8 mouse cellular contexts compared by ENCODE assay signal in the genomic region with DNA sequence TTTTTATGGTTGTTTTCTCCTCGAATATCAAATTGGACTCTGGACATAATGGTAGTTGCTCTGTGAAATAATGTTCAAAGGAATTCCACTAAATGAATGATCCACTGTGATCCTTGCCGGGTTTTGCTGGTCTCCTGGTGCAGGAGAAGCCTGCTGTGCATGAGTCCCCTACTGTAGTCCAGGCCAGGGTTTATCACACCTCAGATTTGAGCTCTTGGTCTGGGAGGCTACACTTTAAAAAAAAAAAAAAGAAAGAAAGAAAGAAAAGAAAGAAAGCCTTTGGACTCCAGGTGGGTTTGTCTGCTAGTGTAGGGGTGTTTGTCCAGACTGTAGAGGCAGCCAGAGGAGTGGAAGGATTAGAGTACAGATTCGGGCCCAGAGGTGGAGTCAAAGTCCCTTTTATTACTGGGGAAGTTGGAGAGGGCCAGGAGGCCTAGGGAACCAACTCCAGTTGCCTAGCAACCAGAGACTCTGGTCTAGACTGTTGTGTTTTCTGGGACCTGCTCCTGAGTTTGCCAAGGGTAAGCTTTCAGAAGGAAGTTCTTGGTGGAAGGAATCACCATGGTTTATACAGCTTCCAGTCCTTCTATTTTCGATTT. TPM values are rescaled to one million over a fixed set of nuclear protein-coding genes. Genes with fewer than 3 reads are reported as not detected.
DNase-seq lines count a peak whose midpoint lies in the region; ATAC-seq lines count a peak whose summit lies in the region.

A gene (plus strand): TSS at position 454 of the 599 bp plus-strand sequence.

- no peaks in the 10 kb centered on the region for H3K27me3 ChIP-seq in embryonic facial prominence, embryonic 13.5 days

- DNase-seq in lung, adult 18-20 months, result peak; percentile 10 to 17
- DNase-seq in lung, postnatal 14 days, result no peak
- DNase-seq in kidney, adult 8-10 months, result peak; percentile 7 to 13
- DNase-seq in MN1 (ENCODE audit: low spot score), result no peak
- no peak for DNase-seq in right cerebral cortex, adult 2 months (ENCODE audit: low spot score in 2 of 2)
- no peak for DNase-seq in c-Kit-positive CD71-positive TER-119-positive erythroid progenitor cells, embryonic 14.5 days (ENCODE audit: low spot score)

- H3K4me2 ChIP-seq in embryonic facial prominence, embryonic 13.5 days, result peak within 1 kb of the TSS; percentile 37

- H3K9me3 ChIP-seq in embryonic facial prominence, embryonic 13.5 days, result no peaks in the 10 kb centered on the region

- WGBS in embryonic facial prominence, embryonic 13.5 days, result 34% methylated on average over 4 of the region's 4 CpGs

- H3K4me1 ChIP-seq in embryonic facial prominence, embryonic 13.5 days, result peaks cover 5% of the 10 kb centered on the region; the same call in 1 of the 2 replicates

- 0 out of 2 replicates have a peak, but pooled peaks have one; percentile 69 for ATAC-seq in embryonic facial prominence, embryonic 13.5 days (ENCODE audit: insufficient number of reproducible peaks, insufficient read depth, low FRiP score, low TSS enrichment, low read depth)
- peak; percentile 65 for ATAC-seq in megakaryocyte progenitor cell, adult 5-6 weeks (replicated peaks; ENCODE audit: poor library complexity)

- H3K36me3 ChIP-seq in embryonic facial prominence, embryonic 13.5 days, result no peaks in the 10 kb centered on the region

- H3K4me3 ChIP-seq in embryonic facial prominence, embryonic 13.5 days, result no peak within 1 kb of the TSS

- H3K27ac ChIP-seq in embryonic facial prominence, embryonic 13.5 days, result no peak within 1 kb of the TSS

- H3K9ac ChIP-seq in embryonic facial prominence, embryonic 13.5 days, result no peak within 1 kb of the TSS

RNA-seq across cellular contexts. Expression of the gene that starts here (rescaled TPM):
- 0.21 and 0.22 TPM in 2 replicates for polyA plus RNA-seq in embryonic facial prominence, embryonic 13.5 days (2015; fragmentation: Nextera tagmentation; extraction: Ambion mirVana)
- total RNA-seq in megakaryocyte progenitor cell, adult 5-6 weeks (2015), result not detected in 2 replicates
- not detected in 2 replicates for total RNA-seq in megakaryocyte progenitor cell, adult 5-6 weeks (2017)

Comparison
In these comparisons a context has a peak if more than half of its experiments do, and no peak if none do; other contexts are left out.
1. DNase-seq: peak in lung, adult 18-20 months (2 of 2) and kidney, adult 8-10 months (2 of 2); none in lung, postnatal 14 days (single experiment), MN1 (single experiment), right cerebral cortex, adult 2 months (0 of 2) and c-Kit-positive CD71-positive TER-119-positive erythroid progenitor cells, embryonic 14.5 days (single experiment).
2. Peak in ATAC-seq and H3K4me2 ChIP-seq in embryonic facial prominence, embryonic 13.5 days; RNA of the gene not detected or under 1 TPM.
3. Peak in ATAC-seq in megakaryocyte progenitor cell, adult 5-6 weeks; RNA of the gene not detected or under 1 TPM.